Mouse (Mus musculus) C2C12 (cell line): ENCODE results near the gene Zfp968. TPM values are rescaled to one million over a fixed set of nuclear protein-coding genes. Genes with fewer than 3 reads are reported as not detected.
"Not testable (repeated sequence)": the region's sequence is repeated elsewhere in the genome, so short reads cannot be mapped to it uniquely, and the experiment has no call there.

Experiments
- H3K27me3 ChIP-seq: one replicate; pipeline ENCODE4 v1.6.1; 2011; ENCODE audit not compliant: control insufficient read depth, insufficient read depth, insufficient read length
- H3K36me3 ChIP-seq: one replicate; pipeline ENCODE4 v1.6.1; 2011; ENCODE audit not compliant: control insufficient read depth, insufficient read depth
- H3K4me3 ChIP-seq: one replicate; pipeline ENCODE4 v1.5.1; 2011; ENCODE audit warnings: mild to moderate bottlenecking, control low read depth; ENCODE audit not compliant: poor library complexity, insufficient read depth, severe bottlenecking
- H3K79me2 ChIP-seq: one replicate; pipeline ENCODE4 v1.6.1; 2011; ENCODE audit not compliant: control insufficient read depth, insufficient read depth
- H3K79me3 ChIP-seq: one replicate; pipeline ENCODE4 v1.6.1; 2011; ENCODE audit warnings: low read depth, control low read depth
- H3ac ChIP-seq: one replicate; pipeline ENCODE3; 2011; ENCODE audit warnings: low read depth; ENCODE audit not compliant: control insufficient read depth, insufficient read length
- long read RNA-seq, 2 experiments: library from polyadenylated mRNA; unstranded; transcript quantifications; one replicate each; pipeline ENCODE4 v2.0.0; 2019 to 2020
- polyA plus RNA-seq: library from polyadenylated mRNA; unstranded; fragments of >200 nt; fragmentation: generic; extraction: Trizol; gene quantifications from one replicate; pipeline ENCODE4 v1.2.1, GENCODE M21; 2012; ENCODE audit warnings: missing spikeins

Gene Zfp968
- 0.89 TPM for polyA plus RNA-seq
- long read RNA-seq, experiment 1, partial matches to known transcripts = 0 of 1 reads
- long read RNA-seq, experiment 1, other reads (novel, unspliced or antisense) = 1 of 1 reads
- long read RNA-seq, experiment 2, partial matches to known transcripts = 0 of 1 reads
- long read RNA-seq, experiment 2, other reads (novel, unspliced or antisense) = 1 of 1 reads

- not testable (repeated sequence) for H3K36me3 ChIP-seq, H3ac ChIP-seq, H3K27me3 ChIP-seq, H3K79me2 ChIP-seq, H3K79me3 ChIP-seq, H3K4me3 ChIP-seq
Measured at GRCm38 (mm10) chr2:175372136-175372535, at the start of gene Zfp968. Gene Zfp968 (plus strand): TSS chr2:175372436.

DNA sequence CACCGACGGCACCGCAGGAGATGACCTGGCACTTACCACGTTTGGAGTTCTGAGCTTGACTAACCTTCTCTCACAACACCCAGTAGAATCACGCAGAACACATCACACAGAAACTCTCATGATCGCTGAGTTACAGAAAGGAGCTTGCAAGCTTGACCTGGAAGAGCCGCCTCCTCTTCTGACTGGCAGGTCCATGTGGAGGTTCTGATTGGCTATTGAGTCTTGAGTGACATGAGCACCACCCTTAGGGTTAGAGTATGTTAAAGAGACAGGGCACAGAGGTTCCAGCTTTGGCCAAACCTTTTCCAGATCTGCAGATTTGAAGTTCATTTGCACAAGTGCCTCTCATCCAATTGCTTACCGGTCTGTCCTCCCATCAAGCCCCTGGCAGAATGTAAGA, 34.1 kb upstream of the Zfp968 start, which contains the start of gene Gm4631:
Gm4631 (minus strand) TSS at position 101 of the 400 bp plus-strand sequence.
- H3K4me3 ChIP-seq, H3K79me2 ChIP-seq, H3K79me3 ChIP-seq: not testable (repeated sequence)

More for the DNA sequence above, 34.1 kb upstream of the Zfp968 start, which contains the start of gene Gm4631:
- H3ac ChIP-seq, H3K36me3 ChIP-seq, H3K27me3 ChIP-seq: not testable (repeated sequence)

Other genes with a start within 250 kb of the Zfp968 start
- 1.7 TPM for gene Gm14399, start 230.4 kb upstream of the Zfp968 start, polyA plus RNA-seq
- gene Gm14443, start 196.6 kb upstream of the Zfp968 start, polyA plus RNA-seq = 0.19 TPM
- 5.6 TPM for gene Gm14391, start 165.5 kb upstream of the Zfp968 start, polyA plus RNA-seq
- gene Gm14440, start 97.3 kb upstream of the Zfp968 start, polyA plus RNA-seq = not detected
- 1.9 TPM for gene Gm4631, start 34.2 kb upstream of the Zfp968 start, polyA plus RNA-seq
- gene Gm4724, start 63.4 kb downstream of the Zfp968 start, polyA plus RNA-seq = 8.2 TPM
- gene Zfp965, start 97.5 kb downstream of the Zfp968 start, polyA plus RNA-seq = 9.1 TPM